Mouse (Mus musculus) granulocyte monocyte progenitor cell, adult 5-6 weeks (primary cell): ENCODE results near the gene Cybb. TPM values are rescaled to one million over a fixed set of nuclear protein-coding genes. Genes with fewer than 3 reads are reported as not detected.
"Not testable (repeated sequence)": the region's sequence is repeated elsewhere in the genome, so short reads cannot be mapped to it uniquely, and the experiment has no call there.

ENCODE experiments used
- ATAC-seq: replicated peaks from 2 replicates; pipeline ENCODE4 v1.8.0; 2016; ENCODE audit warnings: mild to moderate bottlenecking, moderate TSS enrichment, inconsistent platforms; ENCODE audit not compliant: poor library complexity, severe bottlenecking
- total RNA-seq, 2 experiments: library from RNA; stranded (forward) in 1 of 2; stranded (reverse) in 1 of 2; fragments of 200-712, 200-1000 nt in 1 of 2; fragments of >200 nt in 1 of 2; fragmentation: Nextera tagmentation in 1 of 2; gene quantifications; 2 replicates each; pipeline ENCODE4 v1.2.3; 2014 to 2017

The Cybb gene
- total RNA-seq (2014; fragmentation: Nextera tagmentation) (42.2 and 43.0 TPM in 2 replicates), total RNA-seq (2017) (67.4 and 76.6 TPM in 2 replicates)

- no peak for ATAC-seq
These were observed at the start of gene Cybb for GRCm38 (mm10) chrX:9487671-9488070. Gene Cybb, minus strand, starts transcription at chrX:9487771.

- no peak for ATAC-seq
These were observed 49.3 kb upstream of the Cybb start for GRCm38 (mm10) chrX:9536881-9537280.

- peak; percentile 96 for ATAC-seq
These were observed 32.4 kb upstream of the Cybb start for GRCm38 (mm10) chrX:9519969-9520368.

- not testable (repeated sequence) for ATAC-seq
These were observed 30.0 kb upstream of the Cybb start for GRCm38 (mm10) chrX:9517531-9517930.

- not testable (repeated sequence) for ATAC-seq
These were observed 12.5 kb downstream of the Cybb start for GRCm38 (mm10) chrX:9475036-9475435.

- peak; percentile 68 for ATAC-seq
These were observed 13.1 kb downstream of the Cybb start for GRCm38 (mm10) chrX:9474440-9474839.

- ATAC-seq, result 0 out of 2 replicates have a peak, but pooled peaks have one; percentile 26
These were observed 13.8 kb downstream of the Cybb start for GRCm38 (mm10) chrX:9473768-9474167.

- ATAC-seq, result peak; percentile 74
These were observed 16.7 kb downstream of the Cybb start for GRCm38 (mm10) chrX:9470811-9471388.

GRCm38 (mm10) chrX:9469100-9469499 is 18.5 kb downstream of the Cybb start:
- peak; percentile 51 for ATAC-seq

GRCm38 (mm10) chrX:9467020-9467419 is 20.6 kb downstream of the Cybb start:
- peak; percentile 37 for ATAC-seq

GRCm38 (mm10) chrX:9465890-9466289 is 21.7 kb downstream of the Cybb start:
- no peak for ATAC-seq

- peak; percentile 68 for ATAC-seq
These were observed 24.9 kb downstream of the Cybb start for GRCm38 (mm10) chrX:9462671-9463070.

GRCm38 (mm10) chrX:9461399-9461798 is 26.2 kb downstream of the Cybb start:
- ATAC-seq, result no peak

GRCm38 (mm10) chrX:9460387-9460930 is 27.1 kb downstream of the Cybb start:
- ATAC-seq, result peak; percentile 85

GRCm38 (mm10) chrX:9452375-9452774 is 35.2 kb downstream of the Cybb start:
- ATAC-seq, result peak; percentile 80

GRCm38 (mm10) chrX:9447284-9447683 is 40.3 kb downstream of the Cybb start:
- ATAC-seq, result peak; percentile 71

GRCm38 (mm10) chrX:9441102-9441501 is 46.5 kb downstream of the Cybb start:
- no peak for ATAC-seq

- no peak for ATAC-seq
These were observed 47.0 kb downstream of the Cybb start for GRCm38 (mm10) chrX:9440556-9440955.

GRCm38 (mm10) chrX:9439257-9439656 is 48.3 kb downstream of the Cybb start:
- no peak for ATAC-seq

- ATAC-seq, result no peak
These were observed 73.7 kb downstream of the Cybb start for GRCm38 (mm10) chrX:9413889-9414288.
